Mouse (Mus musculus) neural tube, embryonic 10.5 days (tissue): ENCODE measurements around the gene Tomm20.

ENCODE experiments used
- DNase-seq: peaks from one replicate; pipeline ENCODE4 v3.0.0-alpha.2; 2017; ENCODE audit warnings: low spot score; ENCODE audit errors: extremely low spot score

Gene Tomm20

DNA sequence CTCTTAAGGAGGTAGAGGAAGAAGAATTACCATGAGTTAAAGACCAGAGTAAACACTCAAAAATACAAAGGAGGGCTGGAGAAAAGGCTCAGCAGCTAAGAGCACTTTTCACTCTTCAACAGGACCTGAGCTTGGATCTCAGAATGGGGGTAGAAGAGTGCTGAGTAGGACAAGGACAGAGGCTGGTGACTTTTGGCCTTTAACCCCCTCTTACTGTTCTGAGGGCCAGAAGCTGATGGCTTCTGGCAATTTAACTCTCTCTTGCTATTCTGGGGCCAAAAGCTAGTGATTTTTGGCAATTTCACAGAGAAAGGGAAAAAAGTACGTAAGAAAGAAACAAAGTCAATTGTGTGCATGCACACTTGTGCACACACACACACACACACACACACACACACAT, 17.2 kb upstream of the Tomm20 start:
- no peak for DNase-seq

DNA sequence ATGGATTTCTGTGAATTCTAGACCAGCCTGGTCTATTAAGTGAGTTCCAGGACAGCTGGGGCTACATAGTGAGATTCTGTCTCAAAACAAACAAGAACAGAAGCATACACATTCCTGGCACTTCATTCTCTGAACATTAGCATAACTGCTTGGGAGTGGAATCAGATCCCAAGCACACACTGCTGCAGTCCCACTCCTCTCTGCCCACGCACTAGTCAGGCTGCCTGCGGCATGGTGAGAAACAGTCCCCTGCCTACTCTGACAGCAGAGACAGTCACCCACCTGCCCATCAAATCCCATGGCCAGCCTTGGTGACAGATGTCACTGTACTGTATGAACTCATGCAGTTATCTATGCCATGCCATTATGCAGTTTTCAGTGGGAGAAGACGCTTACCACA, 15.9 kb upstream of the Tomm20 start:
- no peak for DNase-seq

DNA sequence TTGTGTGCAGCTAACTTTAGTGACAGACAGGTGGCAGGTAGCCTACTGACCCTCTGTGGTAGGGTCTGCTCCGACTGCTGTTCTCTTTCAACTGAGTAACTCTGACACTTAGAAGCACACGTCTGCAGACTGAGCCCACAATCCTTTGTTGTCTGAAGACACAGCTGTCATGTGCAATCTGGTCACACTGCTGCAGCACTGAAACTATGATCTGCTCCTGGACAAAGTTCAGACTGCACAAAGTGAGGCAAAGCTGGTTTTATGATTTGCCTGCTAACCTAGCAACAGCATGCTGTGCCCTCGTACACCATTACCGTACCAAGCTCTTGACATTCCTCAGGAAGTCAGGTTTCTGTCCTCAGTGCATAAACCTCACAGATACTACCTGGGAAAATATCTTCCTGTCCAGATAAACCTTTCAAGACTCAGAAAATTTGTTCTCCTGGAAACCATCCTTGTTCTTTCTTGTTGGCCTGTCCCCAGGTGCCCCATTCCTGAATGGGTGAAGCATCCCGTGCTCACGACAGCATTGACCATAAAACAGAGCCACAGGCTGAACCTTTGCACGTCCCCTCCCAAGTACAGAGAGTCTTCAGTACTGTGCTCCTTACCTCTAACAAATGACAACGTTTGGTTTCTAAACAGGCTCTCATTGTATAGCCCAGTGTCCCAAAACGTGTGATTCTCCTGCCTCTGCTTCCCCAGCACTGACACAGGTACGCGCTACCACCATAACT, 6.4 kb upstream of the Tomm20 start:
- DNase-seq: no peak

DNA sequence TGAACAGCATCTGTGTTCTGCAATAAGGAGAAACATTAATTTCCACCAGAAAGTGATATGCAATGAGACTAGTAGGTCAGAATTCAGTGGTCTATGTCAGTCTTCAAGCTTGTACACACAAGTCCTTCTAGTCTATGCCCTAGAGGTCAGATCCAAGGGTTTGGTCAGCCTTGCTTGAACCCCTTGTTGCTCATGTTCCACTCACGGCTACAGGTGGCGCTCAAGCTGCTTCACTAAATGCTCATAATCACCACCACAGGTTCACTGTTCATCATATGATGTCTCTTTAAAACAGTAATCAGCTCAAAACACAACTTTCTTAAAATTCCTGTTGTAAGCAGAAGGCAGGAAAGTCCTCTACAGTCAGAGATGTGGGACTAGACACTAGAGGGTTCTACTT, 3.9 kb upstream of the Tomm20 start:
- no peak for DNase-seq

DNA sequence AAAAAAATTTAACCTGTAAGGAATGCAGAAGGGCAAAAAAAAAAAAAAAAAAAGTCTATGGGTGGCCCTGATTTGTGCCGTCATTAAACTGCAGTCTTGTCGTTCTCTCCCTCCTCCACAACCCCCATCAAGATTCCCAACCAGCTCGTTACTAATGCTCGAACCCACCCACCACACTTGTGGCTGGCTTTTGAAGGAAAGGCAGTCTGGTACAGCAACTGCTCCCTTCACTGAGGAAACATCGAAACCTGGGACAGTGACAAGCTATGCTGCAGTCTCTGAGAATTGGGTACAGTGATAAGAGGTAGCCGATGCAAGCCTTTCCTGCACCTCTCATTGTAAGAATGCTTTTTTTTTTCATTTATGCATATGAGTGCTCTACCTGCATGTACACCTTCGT, 800 bp upstream of the Tomm20 start:
- DNase-seq: no peak

DNA sequence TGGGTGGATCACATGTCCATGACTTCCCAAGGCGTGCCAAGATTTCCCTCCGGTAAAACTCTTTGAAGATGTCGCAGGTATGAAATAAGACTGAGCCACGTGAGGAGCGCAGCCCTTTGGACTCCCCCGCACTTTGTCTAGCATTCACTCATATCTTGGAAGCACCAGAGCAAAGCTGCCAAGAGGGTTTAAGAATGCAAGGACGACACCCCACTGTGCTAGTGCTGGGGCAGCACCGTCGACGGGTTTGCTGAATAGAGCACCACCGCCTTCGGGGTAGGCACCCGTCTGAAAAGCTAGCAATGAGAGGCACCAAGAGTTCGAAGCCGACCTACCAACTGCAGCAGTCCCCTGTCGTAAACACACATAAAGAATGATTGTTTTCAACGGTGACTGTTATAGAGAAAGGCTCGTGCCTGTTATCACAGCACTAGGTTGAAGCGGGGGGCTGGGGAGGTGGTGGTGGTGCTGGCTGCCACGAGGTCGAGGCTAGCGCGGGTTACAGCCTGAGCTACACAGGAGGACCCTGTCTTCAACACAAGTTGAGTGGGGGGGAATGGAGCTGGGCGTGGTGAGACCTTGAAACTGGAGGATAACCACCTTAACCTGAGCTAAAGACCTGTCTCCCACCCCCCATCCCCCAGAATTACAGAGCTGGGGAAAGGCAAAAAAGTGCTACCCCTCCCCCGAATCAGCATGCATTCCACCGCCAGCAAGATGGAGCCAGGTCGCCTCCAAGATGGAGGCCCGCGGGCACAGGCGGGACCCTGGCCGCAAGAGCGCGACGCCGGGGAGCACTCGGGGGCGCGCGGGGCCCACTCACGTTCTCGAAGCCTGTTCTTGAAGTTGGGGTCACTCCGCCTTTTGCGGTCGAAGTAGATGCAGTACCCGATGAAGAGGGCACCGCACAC, 608 bp downstream of the Tomm20 start:
- DNase-seq: peak; percentile 67

DNA sequence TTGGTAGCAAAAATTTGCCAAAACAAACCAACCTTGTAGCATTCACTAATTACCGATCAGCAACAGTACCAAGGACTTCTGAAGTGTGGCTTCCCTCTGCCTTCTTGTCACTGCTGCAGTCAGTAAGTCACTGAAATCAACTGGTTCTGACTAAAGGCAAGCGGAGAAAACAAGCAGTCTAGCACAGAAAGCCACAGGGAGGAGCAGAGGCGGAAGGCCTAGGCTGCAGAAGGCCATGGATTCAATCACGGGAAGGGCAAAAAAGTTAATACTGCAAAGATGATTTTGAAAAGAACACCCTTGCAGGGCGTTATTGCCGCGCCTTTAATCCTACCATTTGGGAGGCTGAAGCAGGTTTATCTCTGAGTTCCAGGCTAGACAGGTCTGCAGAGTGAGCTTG, 2.1 kb downstream of the Tomm20 start:
- DNase-seq: no peak

DNA sequence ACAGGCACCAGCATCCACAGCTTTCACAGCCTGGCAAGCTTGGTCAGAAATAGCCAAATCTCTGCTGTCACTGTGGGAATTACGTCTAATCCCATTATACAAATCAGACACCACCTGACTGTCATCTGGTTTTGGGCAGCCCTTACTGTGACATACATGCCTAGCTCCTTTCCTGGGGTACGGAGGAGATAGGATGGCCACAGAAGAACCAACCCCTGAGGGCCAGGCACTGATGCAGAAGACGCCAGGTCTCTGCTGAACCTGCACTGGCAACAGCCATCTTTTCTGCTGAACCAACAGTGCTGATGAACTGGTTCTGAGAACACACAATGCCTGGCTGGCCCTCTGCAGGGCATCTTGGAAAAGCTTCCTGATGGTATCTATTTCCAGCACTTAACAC, 8.3 kb downstream of the Tomm20 start:
- DNase-seq: no peak

DNA sequence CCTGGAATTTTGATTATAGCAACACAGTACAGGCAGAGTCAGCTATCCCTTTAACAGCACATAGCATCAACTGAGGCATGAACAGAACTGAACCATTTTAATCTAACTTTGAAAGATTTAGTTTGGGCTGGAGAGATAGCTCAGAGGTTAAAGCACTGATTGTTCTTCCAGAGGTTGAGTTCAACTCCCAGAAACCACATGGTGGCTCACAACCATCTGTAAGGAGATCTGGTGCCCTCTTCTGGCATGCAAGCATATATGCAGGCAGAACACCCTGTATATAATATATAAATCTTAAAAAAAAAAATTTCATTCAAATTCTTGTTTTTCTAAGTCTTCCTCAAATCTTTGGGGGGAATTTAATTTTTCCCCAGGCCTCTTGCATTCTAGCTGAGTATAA, 9.7 kb downstream of the Tomm20 start:
- no peak for DNase-seq

DNA sequence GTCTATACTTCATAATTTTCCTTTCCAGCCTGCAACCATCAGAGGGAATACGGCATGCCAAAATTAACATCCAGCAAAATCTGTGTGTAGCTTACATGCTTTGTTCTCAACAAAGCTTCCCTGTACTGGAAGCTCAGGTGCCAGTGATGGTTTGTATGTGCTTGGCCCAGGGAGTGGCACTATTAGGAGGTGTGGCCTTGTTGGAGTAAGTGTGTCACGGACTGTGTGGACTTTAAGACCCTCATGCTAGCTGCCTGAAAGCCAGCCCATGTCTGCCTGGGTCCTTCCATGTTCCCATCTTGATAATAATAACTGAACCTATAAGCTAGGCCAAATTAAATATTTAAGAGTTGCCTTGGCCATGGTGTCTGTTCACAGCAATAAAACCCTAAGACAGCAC, 10.3 kb downstream of the Tomm20 start:
- no peak for DNase-seq

DNA sequence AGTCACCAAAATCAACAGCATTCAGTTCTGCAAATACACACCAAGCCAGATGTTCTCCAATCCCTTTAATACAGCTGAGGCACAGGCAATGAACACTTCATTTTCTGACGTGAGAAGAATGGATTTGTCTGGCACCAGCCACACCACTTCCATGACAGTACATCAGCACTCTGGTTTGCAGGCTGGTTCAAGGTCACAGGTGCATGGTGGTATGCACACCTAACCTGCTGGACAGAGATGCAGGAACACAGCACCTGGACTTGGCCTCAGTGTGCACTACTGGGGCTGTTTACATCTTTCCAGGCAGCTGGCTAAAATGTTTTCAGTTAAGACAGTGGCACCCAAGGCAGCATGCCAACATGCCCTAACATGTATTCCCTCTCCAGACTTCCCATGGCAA, 13.0 kb downstream of the Tomm20 start:
- no peak for DNase-seq

DNA sequence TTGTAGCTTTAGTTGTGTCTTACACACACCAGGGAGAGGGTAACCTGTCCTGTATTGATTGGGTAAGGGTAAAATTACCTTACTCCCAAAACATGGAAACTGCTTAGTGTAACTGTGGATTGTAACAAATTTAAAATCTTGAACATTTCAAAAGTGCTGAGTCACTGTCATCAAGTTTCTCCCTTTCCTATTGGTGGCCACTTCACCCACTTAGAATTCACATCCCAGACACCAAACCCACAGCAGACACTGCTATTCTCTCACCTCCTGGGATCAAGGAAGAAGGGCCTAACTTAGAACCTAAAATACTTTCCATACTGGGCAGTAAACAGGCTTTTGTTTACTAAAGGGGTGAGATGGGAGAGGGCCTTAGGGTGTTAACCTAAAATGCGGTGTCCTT, 13.4 kb downstream of the Tomm20 start:
- no peak for DNase-seq

DNA sequence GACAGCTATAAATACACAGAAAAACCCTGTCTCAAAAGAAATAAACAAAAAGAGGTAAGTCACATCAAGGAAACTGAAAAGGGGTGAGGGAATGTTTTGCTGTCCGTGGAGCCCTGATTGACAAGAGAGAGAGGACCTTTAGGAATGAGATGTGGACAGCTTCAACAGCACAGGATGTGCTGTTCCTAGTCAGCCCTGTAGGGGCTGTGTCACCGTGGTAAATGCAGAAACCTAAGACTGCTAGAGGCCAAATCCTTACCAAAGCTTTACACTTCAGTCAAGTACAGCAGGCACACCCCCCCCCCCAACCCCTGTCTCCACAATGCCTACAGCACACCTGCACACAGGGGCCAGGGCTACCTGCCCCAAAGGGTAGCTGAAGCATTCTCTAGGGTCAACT, 13.9 kb downstream of the Tomm20 start:
- no peak for DNase-seq

DNA sequence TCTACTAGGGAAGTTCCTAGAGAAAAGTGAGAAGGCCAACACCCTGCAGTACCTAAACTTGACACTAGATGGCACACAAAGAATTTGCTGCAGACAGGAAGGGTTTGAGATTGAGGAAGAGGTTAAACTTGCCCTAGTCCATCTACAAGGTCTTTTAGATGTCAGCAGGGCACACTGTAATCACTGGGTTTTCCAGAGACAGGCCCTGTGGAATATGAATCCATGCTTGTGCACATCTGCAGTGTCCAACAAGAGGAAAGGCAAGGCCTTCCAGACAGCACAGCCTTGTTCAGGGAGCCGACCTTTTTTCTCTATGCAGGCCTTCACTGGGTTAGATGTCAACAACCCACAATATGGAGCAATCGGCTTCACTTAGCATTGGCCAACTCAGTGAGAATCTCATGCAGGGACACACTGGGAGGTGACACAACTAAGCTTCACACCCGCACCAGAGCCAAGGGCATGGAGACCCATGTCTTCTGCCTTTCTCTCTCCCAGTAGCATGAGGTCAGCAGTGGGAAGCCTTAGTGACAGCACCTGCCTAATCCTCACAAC, 16.0 kb downstream of the Tomm20 start:
- peak; percentile 58 for DNase-seq

DNA sequence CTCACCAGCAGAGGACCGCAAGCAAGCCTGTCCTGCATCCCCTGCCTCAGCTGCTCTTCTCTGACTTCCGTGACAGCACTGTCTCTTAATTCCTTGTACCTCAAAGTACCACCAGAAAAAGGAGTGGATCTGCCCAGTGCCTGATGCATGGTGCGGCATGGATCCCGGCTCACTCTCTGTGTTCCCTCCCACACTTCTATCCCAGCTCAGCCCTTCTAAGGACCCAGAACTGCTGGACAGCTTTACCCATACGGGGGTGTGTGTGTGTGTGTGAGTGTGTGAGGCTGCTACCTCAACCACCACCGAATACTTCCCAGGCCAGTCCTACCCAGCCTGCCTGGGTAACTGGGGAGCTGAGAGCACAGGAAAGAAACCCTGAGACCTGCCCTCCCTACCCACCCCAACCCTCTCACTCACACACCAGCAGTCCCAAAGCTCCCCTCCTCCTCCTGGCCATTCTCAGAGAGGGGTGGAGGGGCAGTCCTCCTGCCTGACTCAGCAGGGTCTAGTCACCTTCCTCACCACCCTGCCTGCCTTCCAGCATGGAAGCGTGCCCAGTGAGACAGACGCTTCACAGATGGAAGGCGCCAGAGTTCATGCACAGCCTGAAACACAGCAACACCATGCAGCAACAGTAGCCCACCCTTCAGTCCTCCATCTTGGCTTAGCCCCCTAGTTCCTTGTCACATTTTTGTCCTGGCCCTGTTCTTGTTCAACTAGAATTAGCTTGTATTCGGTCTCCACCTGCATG, 16.7 kb downstream of the Tomm20 start:
- no peak for DNase-seq

DNA sequence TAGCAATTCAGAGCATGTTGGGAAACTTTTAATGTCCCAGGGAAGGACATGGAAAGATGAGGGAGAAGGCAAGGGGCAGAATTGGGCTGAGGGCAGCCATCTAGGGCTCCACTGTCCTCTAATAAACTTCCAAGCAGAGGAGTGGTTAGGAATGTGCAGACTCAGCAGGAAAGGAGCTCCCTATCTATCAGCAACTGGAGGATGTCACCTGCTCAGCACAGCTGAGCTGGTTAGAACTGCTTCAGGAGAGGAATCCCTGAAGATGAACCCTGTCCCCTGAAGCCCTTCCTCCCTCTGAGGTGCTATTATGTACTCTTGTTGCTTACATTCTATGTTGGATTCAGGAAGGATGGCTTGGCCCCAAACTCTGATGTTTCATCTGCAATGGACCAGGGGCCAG, 17.6 kb downstream of the Tomm20 start:
- DNase-seq: no peak

DNA sequence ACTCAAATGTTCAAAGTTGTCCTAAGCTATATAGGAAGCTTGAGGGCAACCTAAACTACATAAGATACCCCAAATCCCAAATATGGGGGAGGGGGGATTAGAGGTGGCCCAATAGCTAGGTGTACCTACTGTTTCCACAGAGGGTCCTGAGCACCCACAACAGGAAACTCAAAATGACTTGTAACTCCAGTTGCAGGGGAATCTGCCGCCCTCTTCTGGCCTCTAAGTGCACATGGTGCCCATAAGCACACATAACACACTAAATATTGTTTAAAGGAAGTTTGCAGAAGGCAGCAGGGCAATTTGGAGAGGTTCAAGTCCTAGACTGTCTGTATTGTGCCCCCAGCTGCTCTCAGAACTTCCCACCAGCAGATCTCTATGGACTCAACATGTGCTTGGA, 18.6 kb downstream of the Tomm20 start:
- no peak for DNase-seq

DNA sequence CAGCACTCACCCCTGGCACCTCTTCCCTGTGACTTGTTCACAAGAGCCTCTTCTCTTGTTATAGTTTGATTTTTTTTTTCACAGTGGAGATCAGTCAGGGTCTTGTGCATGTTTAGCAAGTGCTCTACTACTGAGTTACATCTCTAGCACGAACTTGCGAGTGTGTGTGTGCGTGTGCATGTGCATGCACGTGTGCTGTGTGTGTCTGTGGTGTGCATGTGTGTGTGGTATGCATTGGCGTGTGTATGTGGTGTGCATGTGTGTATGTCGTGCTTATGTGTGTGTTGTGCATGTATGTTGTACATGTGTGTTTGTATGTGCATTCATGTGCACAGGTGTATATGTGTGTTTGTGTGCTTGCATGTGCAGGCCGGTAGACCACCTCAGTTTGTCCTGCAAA, 22.7 kb downstream of the Tomm20 start:
- DNase-seq: no peak

DNA sequence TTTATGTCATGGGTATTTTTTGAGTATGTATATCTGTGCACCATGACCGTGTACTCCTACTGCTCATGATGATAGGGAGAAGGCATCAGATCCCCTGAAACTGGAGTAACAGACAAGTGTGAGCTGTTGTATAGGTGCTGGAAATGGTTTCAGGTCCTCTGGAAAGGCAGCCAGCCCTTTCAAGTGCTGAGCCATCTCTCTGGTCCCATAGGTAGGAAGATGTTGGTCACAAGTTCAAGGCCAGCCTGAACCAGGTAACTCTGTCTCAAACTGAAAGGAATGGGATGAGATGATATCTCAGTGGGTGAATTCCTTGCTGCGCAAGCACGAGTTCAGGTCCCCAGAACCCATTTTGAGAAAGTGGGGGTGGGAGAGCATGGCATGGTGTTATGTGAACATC, 24.2 kb downstream of the Tomm20 start:
- no peak for DNase-seq

DNA sequence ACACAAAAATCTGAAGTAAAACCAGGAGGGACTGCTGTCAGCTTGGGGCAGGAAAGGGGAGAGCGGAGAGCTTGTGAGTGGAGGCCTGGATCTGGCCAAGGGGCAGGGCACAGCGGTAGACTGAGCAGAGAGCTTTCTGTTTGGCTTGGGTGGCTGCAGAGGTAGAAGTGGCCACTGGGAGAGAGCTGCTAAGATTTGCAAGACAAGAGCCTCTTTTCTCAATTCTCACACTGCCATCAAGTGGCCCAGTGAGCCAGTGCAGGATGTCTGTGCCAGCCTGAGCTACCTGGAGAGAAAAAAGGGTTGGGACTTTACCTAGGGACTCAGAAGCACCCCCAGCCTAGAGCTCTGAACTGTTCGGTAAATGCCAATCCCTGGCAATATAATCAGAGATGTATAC, 24.8 kb downstream of the Tomm20 start:
- peak; percentile 63 for DNase-seq

DNA sequence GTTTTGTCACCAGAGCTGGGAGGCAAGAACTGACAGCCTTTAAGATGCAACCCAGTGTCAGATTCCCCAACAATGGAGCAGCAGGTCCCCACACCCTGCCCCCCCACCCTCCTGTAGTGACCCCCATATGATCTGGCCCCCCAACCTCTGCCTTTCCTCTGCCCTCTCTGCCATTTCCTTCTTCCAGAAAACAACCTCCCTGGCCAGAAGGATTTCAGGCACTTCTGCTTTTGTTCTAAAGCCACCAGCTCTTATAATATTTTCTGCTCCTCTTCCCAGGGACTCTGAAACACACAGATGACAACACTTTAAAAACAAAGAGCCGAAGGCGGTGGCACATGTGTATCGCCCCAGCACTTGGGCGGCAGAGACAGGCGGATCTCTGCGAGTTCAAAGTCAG, 25.3 kb downstream of the Tomm20 start:
- no peak for DNase-seq

DNA sequence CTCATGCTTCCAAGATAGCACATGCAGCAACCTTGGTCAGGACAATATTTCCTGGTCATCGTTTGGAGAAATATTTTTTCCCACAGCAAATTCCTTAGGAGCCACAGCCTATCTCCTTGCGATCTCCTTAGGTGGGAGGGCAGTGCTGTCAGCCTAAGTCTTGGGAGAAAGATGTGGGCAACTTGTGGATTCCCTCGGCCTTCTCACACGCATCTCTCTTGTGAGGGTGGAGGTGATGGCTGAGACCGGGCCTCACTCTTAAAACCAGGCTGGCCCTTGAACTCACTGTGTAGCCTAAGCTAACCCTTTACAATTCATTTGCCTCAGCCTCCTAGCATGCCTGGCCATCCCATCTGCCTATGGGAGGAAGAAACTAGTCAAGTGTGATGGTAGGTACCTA, 25.9 kb downstream of the Tomm20 start:
- no peak for DNase-seq
